Mouse (Mus musculus) liver, embryonic 14.5 days (tissue): Measurements from ENCODE around the gene Tmc6. TPM values are rescaled to one million over a fixed set of nuclear protein-coding genes. Genes with fewer than 3 reads are reported as not detected.

Experiments used
- ATAC-seq: fragments of 200-750 bp; cut with Nextera tagmentation; 2 replicates; pipeline ENCODE4 v1.8.0; 2017; ENCODE audit warnings: moderate number of reproducible peaks, mild to moderate bottlenecking, moderate library complexity; ENCODE audit not compliant: insufficient read depth
- DNase-seq, 3 experiments: peaks; one replicate each; pipeline ENCODE4 v3.0.0-alpha.2; 2012 to 2013; ENCODE audit warnings: low read depth in 3 of 3, low spot score in 3 of 3
- H3K27ac ChIP-seq: fragments of 300-500 bp; sonication (generic); 2 replicates; pipeline ENCODE4 v1.5.1; 2014; ENCODE audit warnings: moderate library complexity, mild to moderate bottlenecking, control low read depth, inconsistent platforms
- H3K27me3 ChIP-seq: fragments of 300-500 bp; sonication (generic); 2 replicates; pipeline ENCODE4 v1.6.1; 2014; ENCODE audit warnings: mild to moderate bottlenecking, low read length, moderate library complexity; ENCODE audit not compliant: control insufficient read depth, insufficient read depth
- H3K36me3 ChIP-seq: fragments of 300-500 bp; sonication (generic); replicated peaks from 2 replicates; pipeline ENCODE4 v1.6.1; 2014; ENCODE audit warnings: low read depth; ENCODE audit not compliant: control insufficient read depth, insufficient read depth
- H3K4me1 ChIP-seq, 2 experiments: fragments of 200-500 bp in 1 of 2; fragments of 300-500 bp in 1 of 2; sonication (generic) in 1 of 2; replicated peaks; 2 replicates each; pipeline ENCODE4 v1.6.1; 2012 to 2014; ENCODE audit warnings: antibody characterized with exemption in 1 of 2, inconsistent platforms in 1 of 2, low read length in 1 of 2; ENCODE audit not compliant: control insufficient read depth in 2 of 2, insufficient read depth in 2 of 2
- H3K4me2 ChIP-seq: fragments of 300-500 bp; sonication (generic); 2 replicates; pipeline ENCODE4 v1.6.1; 2014; ENCODE audit warnings: low read depth, mild to moderate bottlenecking, control low read depth, moderate library complexity
- H3K4me3 ChIP-seq, 2 experiments: fragments of 200-500 bp in 1 of 2; fragments of 300-500 bp in 1 of 2; sonication (generic) in 1 of 2; 2 replicates each; pipeline ENCODE4 v1.5.1; 2012 to 2014; ENCODE audit warnings: low read depth in 2 of 2, low read length in 2 of 2, mild to moderate bottlenecking in 2 of 2, control low read depth in 1 of 2, inconsistent platforms in 1 of 2, moderate library complexity in 1 of 2; ENCODE audit not compliant: insufficient read depth in 1 of 2
- H3K9ac ChIP-seq: fragments of 300-500 bp; sonication (generic); replicated peaks from 2 replicates; pipeline ENCODE4 v1.6.1; 2014; ENCODE audit warnings: mild to moderate bottlenecking, control low read depth, moderate library complexity
- H3K9me3 ChIP-seq: fragments of 300-500 bp; sonication (generic); 2 replicates; pipeline ENCODE4 v1.6.1; 2016; ENCODE audit warnings: low read length, mixed read lengths; ENCODE audit not compliant: control insufficient read depth
- CTCF ChIP-seq: IDR thresholded peaks from 2 replicates; pipeline ENCODE4 v1.5.1; 2016; ENCODE audit warnings: antibody characterized with exemption, low read depth, control low read depth
- EP300 ChIP-seq: IDR thresholded peaks from 2 replicates; pipeline ENCODE4 v1.6.1; 2016; ENCODE audit warnings: antibody characterized with exemption, low read depth
- WGBS: fragments of 180-500 bp; shearing (Covaris S2); extraction: QIAGEN DNeasy Blood & Tissue Kit; methylation state at CpG from one replicate; pipeline ENCODE4 v1.1.7; 2014; ENCODE audit not compliant: insufficient replicate concordance; 5-methylcytosine and 5-hydroxymethylcytosine counted together
- polyA plus RNA-seq, 2 experiments: library from polyadenylated mRNA; depleted of rRNA in 1 of 2; stranded (reverse) in 1 of 2; unstranded in 1 of 2; fragments of >200 nt; fragmentation: Nextera tagmentation in 1 of 2; extraction: Ambion mirVana in 1 of 2; gene quantifications; 2 replicates each; pipeline versions ENCODE4 v1.2.1 to v1.2.3; 2012 to 2014

The Tmc6 gene
- polyA plus RNA-seq, 2 experiments, result 40.5 to 51.8 TPM

- peak in 2 of 3 experiments; percentile 72 to 80 for DNase-seq
- peak overlapping the region; percentile 84 for H3K4me2 ChIP-seq
- H3K4me3 ChIP-seq, result peak overlapping the region; percentile 70 to 72
- peak overlapping the region; percentile 94 for H3K9ac ChIP-seq
- TF ChIP-seq EP300 (no peak), CTCF (peak; percentile 78)
- H3K36me3 ChIP-seq, result peaks cover 62% of the 10 kb centered on the region
- peak overlapping the region; percentile 77 for H3K27ac ChIP-seq
- no peaks in the 10 kb centered on the region for H3K9me3 ChIP-seq
- H3K4me1 ChIP-seq, result peaks cover 13 to 17% of the 10 kb centered on the region in 2 experiments
- H3K27me3 ChIP-seq, result no peaks in the 10 kb centered on the region
- WGBS, result under 1% methylated on average over 21 of the region's 21 CpGs
- peak; percentile 72 for ATAC-seq
Observed at GRCm38 (mm10) chr11:117810401-117811046, 28.5 kb upstream of the Tmc6 start.

GRCm38 (mm10) chr11:117809407-117810311 lies 27.7 kb upstream of the Tmc6 start, which contains the start of the genes Gm20708 and Syngr2:
Gene Gm20708 (plus strand): TSS chr11:117809668.
Gene Syngr2 (plus strand): TSS chr11:117809668.
- TF ChIP-seq EP300, result peak; percentile 20; the same call in 1 of the 2 replicates
- no peak for TF ChIP-seq CTCF
- H3K4me1 ChIP-seq, result peaks cover 13 to 17% of the 10 kb centered on the region in 2 experiments
- DNase-seq (no peak), ATAC-seq (peak; percentile 71)
- H3K4me3 ChIP-seq, result peak within 1 kb of the TSS; percentile 70 to 72
- H3K27me3 ChIP-seq, result no peaks in the 10 kb centered on the region
- H3K27ac ChIP-seq, result peak within 1 kb of the TSS; percentile 77
- H3K9ac ChIP-seq, result peak within 1 kb of the TSS; percentile 94
- no peaks in the 10 kb centered on the region for H3K9me3 ChIP-seq
- WGBS, result under 1% methylated on average over 75 of the region's 75 CpGs
- peaks cover 61% of the 10 kb centered on the region for H3K36me3 ChIP-seq
- peak within 1 kb of the TSS; percentile 84 for H3K4me2 ChIP-seq

- TF ChIP-seq CTCF (no peak), EP300 (no peak)
- H3K27ac ChIP-seq, result no peak overlapping the region
- no peak overlapping the region for H3K4me2 ChIP-seq
- no peak overlapping the region for H3K9ac ChIP-seq
- WGBS, result 91% methylated on average over 6 of the region's 6 CpGs
- no peak overlapping the region for H3K4me3 ChIP-seq
- peaks cover 21 to 25% of the 10 kb centered on the region in 2 experiments for H3K4me1 ChIP-seq
- DNase-seq (no peak), ATAC-seq (no peak)
- peaks cover 61% of the 10 kb centered on the region for H3K36me3 ChIP-seq
- no peaks in the 10 kb centered on the region for H3K27me3 ChIP-seq
- H3K9me3 ChIP-seq, result no peaks in the 10 kb centered on the region
Observed at GRCm38 (mm10) chr11:117806781-117807180, 24.8 kb upstream of the Tmc6 start.

DNA sequence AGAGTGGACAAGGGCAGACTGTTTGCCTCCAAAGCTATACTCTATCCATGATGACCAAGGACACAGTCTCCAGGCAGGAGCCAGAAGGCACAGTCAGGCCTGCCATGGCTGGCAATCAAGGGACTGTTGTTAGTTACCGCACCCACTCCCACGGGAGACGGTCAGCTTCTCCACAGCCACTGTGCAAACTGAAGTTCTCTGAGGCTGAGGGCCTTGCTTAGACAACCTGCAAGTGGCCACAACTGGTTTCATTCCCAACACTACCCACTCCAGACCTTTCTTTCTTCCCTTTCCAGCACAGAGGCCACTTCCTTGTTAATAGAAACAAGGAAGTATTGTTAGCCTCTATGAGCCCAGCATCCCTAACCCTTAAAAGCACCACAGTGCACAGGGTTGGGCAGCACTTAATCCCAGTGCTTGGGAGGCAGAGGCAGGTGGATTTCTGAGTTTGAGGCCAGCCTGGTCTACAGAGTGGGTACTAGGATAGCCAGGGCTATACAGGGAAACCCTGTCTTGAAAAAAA lies 21.2 kb upstream of the Tmc6 start:
- no peaks in the 10 kb centered on the region for H3K27me3 ChIP-seq
- H3K4me1 ChIP-seq, result peaks cover 29 to 30% of the 10 kb centered on the region in 2 experiments
- H3K27ac ChIP-seq, result peak overlapping the region; percentile 22; the same call in 1 of the 2 replicates
- H3K36me3 ChIP-seq, result peaks cover 85% of the 10 kb centered on the region
- H3K4me3 ChIP-seq, result peak overlapping the region; percentile 11 to 22; a peak in 3 of 4 replicates
- peak overlapping the region; percentile 47; the same call in 1 of the 2 replicates for H3K9ac ChIP-seq
- TF ChIP-seq CTCF, result no peak
- H3K9me3 ChIP-seq, result no peaks in the 10 kb centered on the region
- 87% methylated on average over 3 of the region's 3 CpGs for WGBS
- ATAC-seq (no peak), DNase-seq (no peak)
- peak overlapping the region; percentile 87 for H3K4me2 ChIP-seq
